ENCODE assay signal across 16 mouse cellular contexts in genomic region chr2:5219206-5219605, GRCm38 (mm10).
A peak's percentile ranks its signal among the peaks of the same experiment; 100 is the strongest.
DNase-seq lines count a peak whose midpoint lies in the region; ATAC-seq and TF ChIP-seq lines count a peak whose summit lies in the region.
"Had no signal": no experiment of that assay in that cellular context is flagged by ENCODE, and none has a peak within 500 bp of the region (broad histone marks: within the 10 kb centered on the region; RNA-seq: fewer than 3 reads in every experiment).

No protein-coding gene starts in this region.

- peaks cover 7% of the 10 kb centered on the region; the same call in 1 of the 2 replicates for H3K4me1 ChIP-seq in embryonic facial prominence, embryonic 15.5 days
- 0 out of 2 replicates have a peak, but pooled peaks cover 6% of the 10 kb centered on the region for H3K4me1 ChIP-seq in embryonic facial prominence, embryonic 10.5 days
- peaks cover 0 to 5% of the 10 kb centered on the region in 2 experiments; a peak in 2 of 4 replicates for H3K4me1 ChIP-seq in liver, embryonic 14.5 days (replicated peaks; ENCODE audit: control insufficient read depth in 2 of 2, insufficient read depth in 2 of 2, low read length in 1 of 2)
- no peaks in the 10 kb centered on the region for H3K4me1 ChIP-seq in liver, embryonic 11.5 days (replicated peaks; ENCODE audit: control insufficient read depth, insufficient read depth, low read length)
- peaks cover 3% of the 10 kb centered on the region; the same call in 1 of the 2 replicates for H3K4me1 ChIP-seq in intestine, embryonic 16.5 days (ENCODE audit: control insufficient read depth, insufficient read depth, low read length)
- H3K4me1 ChIP-seq in liver, postnatal 0 days (ENCODE audit: insufficient read depth): peaks cover 6% of the 10 kb centered on the region; the same call in 1 of the 2 replicates
- H3K4me1 ChIP-seq: hindbrain, embryonic 13.5 days had no signal

- H3K36me3 ChIP-seq in embryonic facial prominence, embryonic 15.5 days: no peaks in the 10 kb centered on the region
- H3K36me3 ChIP-seq in embryonic facial prominence, embryonic 10.5 days (replicated peaks): no peaks in the 10 kb centered on the region
- H3K36me3 ChIP-seq in liver, embryonic 14.5 days (replicated peaks; ENCODE audit: control insufficient read depth, insufficient read depth, low read depth): no peaks in the 10 kb centered on the region
- H3K36me3 ChIP-seq in liver, embryonic 11.5 days (ENCODE audit: control insufficient read depth, insufficient read depth, low read length): no peaks in the 10 kb centered on the region
- H3K36me3 ChIP-seq in intestine, embryonic 16.5 days (ENCODE audit: control insufficient read depth, insufficient read depth, low read length): no peaks in the 10 kb centered on the region
- no peaks in the 10 kb centered on the region for H3K36me3 ChIP-seq in liver, postnatal 0 days (replicated peaks; ENCODE audit: insufficient read depth, low read length)
- H3K36me3 ChIP-seq: hindbrain, embryonic 13.5 days; limb, embryonic 15.5 days had no signal

- 85% methylated on average over 1 of the region's 1 CpGs for WGBS in embryonic facial prominence, embryonic 15.5 days
- WGBS in embryonic facial prominence, embryonic 10.5 days: 91% methylated on average over 1 of the region's 1 CpGs
- 61% methylated on average over 1 of the region's 1 CpGs for WGBS in liver, embryonic 14.5 days (ENCODE audit: insufficient replicate concordance)
- 82% methylated on average over 1 of the region's 1 CpGs for WGBS in liver, embryonic 11.5 days
- 62% methylated on average over 1 of the region's 1 CpGs for WGBS in intestine, embryonic 16.5 days
- 63% methylated on average over 1 of the region's 1 CpGs for WGBS in liver, postnatal 0 days (ENCODE audit: insufficient replicate concordance)

- no peak for TF ChIP-seq CTCF in liver, embryonic 14.5 days (IDR thresholded peaks at IDR 0.05; ENCODE audit: low read depth)
- no peak for TF ChIP-seq CTCF in liver, postnatal 0 days (IDR thresholded peaks at IDR 0.05; ENCODE audit: low read depth)

- no peak for TF ChIP-seq EP300 in liver, embryonic 14.5 days (IDR thresholded peaks at IDR 0.05; ENCODE audit: low read depth)
- peak; percentile 50 for TF ChIP-seq EP300 in liver, postnatal 0 days (IDR thresholded peaks at IDR 0.05; ENCODE audit: low read depth)

- no peak overlapping the region for H3K9ac ChIP-seq in embryonic facial prominence, embryonic 15.5 days
- no peak overlapping the region for H3K9ac ChIP-seq in liver, embryonic 14.5 days (replicated peaks)
- H3K9ac ChIP-seq in liver, embryonic 11.5 days (ENCODE audit: low read depth, low read length): no peak overlapping the region
- H3K9ac ChIP-seq in intestine, embryonic 16.5 days (ENCODE audit: low read depth, low read length): no peak overlapping the region
- H3K9ac ChIP-seq in liver, postnatal 0 days (replicated peaks): no peak overlapping the region
- H3K9ac ChIP-seq: hindbrain, embryonic 13.5 days; limb, embryonic 15.5 days had no signal

- H3K9me3 ChIP-seq in embryonic facial prominence, embryonic 15.5 days (replicated peaks): no peaks in the 10 kb centered on the region
- H3K9me3 ChIP-seq in embryonic facial prominence, embryonic 10.5 days: no peaks in the 10 kb centered on the region
- H3K9me3 ChIP-seq in liver, embryonic 14.5 days (ENCODE audit: control insufficient read depth, low read length): no peaks in the 10 kb centered on the region
- no peaks in the 10 kb centered on the region for H3K9me3 ChIP-seq in liver, embryonic 11.5 days (ENCODE audit: control insufficient read depth, low read length)
- H3K9me3 ChIP-seq in intestine, embryonic 16.5 days (ENCODE audit: control insufficient read depth, low read length): no peaks in the 10 kb centered on the region
- no peaks in the 10 kb centered on the region for H3K9me3 ChIP-seq in liver, postnatal 0 days (ENCODE audit: low read length)
- H3K9me3 ChIP-seq: limb, embryonic 15.5 days had no signal

- no peak for DNase-seq in embryonic facial prominence, embryonic 10.5 days (ENCODE audit: low spot score)
- peak in 1 of 3 experiments; percentile 6 for DNase-seq in liver, embryonic 14.5 days (ENCODE audit: low read depth in 3 of 3, low spot score in 3 of 3)
- DNase-seq in liver, embryonic 11.5 days (ENCODE audit: low spot score): no peak
- DNase-seq in liver, postnatal 0 days: peak; percentile 48
- no peak for DNase-seq in cerebellum, adult 18-20 months
- no peak for DNase-seq in spleen, postnatal 4 days (ENCODE audit: low spot score in 2 of 2)
- DNase-seq: B cell, adult 2 months; cerebellum, adult 8-10 months; right cerebral cortex, adult 18-20 months; thymus, adult 18-20 months had no signal

- H3K27ac ChIP-seq in embryonic facial prominence, embryonic 15.5 days (replicated peaks): peak overlapping the region; percentile 48; the same call in 1 of the 2 replicates
- no peak overlapping the region for H3K27ac ChIP-seq in embryonic facial prominence, embryonic 10.5 days (replicated peaks)
- no peak overlapping the region for H3K27ac ChIP-seq in liver, embryonic 14.5 days
- H3K27ac ChIP-seq in liver, embryonic 11.5 days (ENCODE audit: low read depth, low read length): no peak overlapping the region
- H3K27ac ChIP-seq in intestine, embryonic 16.5 days (ENCODE audit: low read length): no peak overlapping the region
- no peak overlapping the region for H3K27ac ChIP-seq in liver, postnatal 0 days (ENCODE audit: low read depth)
- H3K27ac ChIP-seq: hindbrain, embryonic 13.5 days; layer of hippocampus, adult 2 months; left cerebral cortex, adult 2 months; limb, embryonic 15.5 days had no signal

- H3K27me3 ChIP-seq in embryonic facial prominence, embryonic 15.5 days: no peaks in the 10 kb centered on the region
- no peaks in the 10 kb centered on the region for H3K27me3 ChIP-seq in embryonic facial prominence, embryonic 10.5 days (replicated peaks; ENCODE audit: low read depth, poor library complexity, severe bottlenecking)
- H3K27me3 ChIP-seq in liver, embryonic 14.5 days (ENCODE audit: control insufficient read depth, insufficient read depth, low read length): no peaks in the 10 kb centered on the region
- no peaks in the 10 kb centered on the region for H3K27me3 ChIP-seq in liver, embryonic 11.5 days (replicated peaks; ENCODE audit: control insufficient read depth, insufficient read depth, low read length)
- H3K27me3 ChIP-seq in intestine, embryonic 16.5 days (replicated peaks; ENCODE audit: control insufficient read depth, insufficient read depth, low read length): no peaks in the 10 kb centered on the region
- no peaks in the 10 kb centered on the region for H3K27me3 ChIP-seq in liver, postnatal 0 days (ENCODE audit: insufficient read depth, low read length)
- H3K27me3 ChIP-seq: hindbrain, embryonic 13.5 days; limb, embryonic 15.5 days had no signal

- H3K4me3 ChIP-seq in embryonic facial prominence, embryonic 15.5 days (replicated peaks): no peak overlapping the region
- H3K4me3 ChIP-seq in embryonic facial prominence, embryonic 10.5 days: no peak overlapping the region
- no peak overlapping the region for H3K4me3 ChIP-seq in liver, embryonic 14.5 days (ENCODE audit: insufficient read depth in 1 of 2, low read depth in 2 of 2, low read length in 2 of 2)
- H3K4me3 ChIP-seq in liver, embryonic 11.5 days (ENCODE audit: low read depth, low read length): no peak overlapping the region
- no peak overlapping the region for H3K4me3 ChIP-seq in intestine, embryonic 16.5 days (ENCODE audit: low read length)
- H3K4me3 ChIP-seq in liver, postnatal 0 days (ENCODE audit: low read depth, low read length): no peak overlapping the region
- H3K4me3 ChIP-seq: hindbrain, embryonic 13.5 days; layer of hippocampus, adult 2 months; left cerebral cortex, adult 2 months; limb, embryonic 15.5 days had no signal

- no peak overlapping the region for H3K4me2 ChIP-seq in embryonic facial prominence, embryonic 15.5 days (replicated peaks)
- no peak overlapping the region for H3K4me2 ChIP-seq in liver, embryonic 14.5 days (ENCODE audit: low read depth)
- H3K4me2 ChIP-seq in liver, embryonic 11.5 days: no peak overlapping the region
- no peak overlapping the region for H3K4me2 ChIP-seq in intestine, embryonic 16.5 days (ENCODE audit: low read depth, low read length)
- no peak overlapping the region for H3K4me2 ChIP-seq in liver, postnatal 0 days (ENCODE audit: low read depth, low read length)
- H3K4me2 ChIP-seq: hindbrain, embryonic 13.5 days; limb, embryonic 15.5 days had no signal

- ATAC-seq in embryonic facial prominence, embryonic 15.5 days (ENCODE audit: insufficient number of reproducible peaks, low FRiP score, low TSS enrichment, low read depth): no peak
- peak; percentile 47; the same call in 1 of the 2 replicates for ATAC-seq in liver, embryonic 14.5 days (ENCODE audit: insufficient read depth)
- ATAC-seq in liver, embryonic 11.5 days (replicated peaks; ENCODE audit: low FRiP score): no peak
- ATAC-seq in intestine, embryonic 16.5 days: peak; percentile 55
- ATAC-seq in liver, postnatal 0 days: peak; percentile 96

Comparison
In these comparisons a context has a peak if more than half of its experiments do, and no peak if none do; other contexts are left out.
1. ATAC-seq: peak in liver, embryonic 14.5 days (single experiment), intestine, embryonic 16.5 days (single experiment) and liver, postnatal 0 days (single experiment); none in embryonic facial prominence, embryonic 15.5 days (single experiment) and liver, embryonic 11.5 days (single experiment).